Mouse (Mus musculus): ENCODE results near the gene Galnt17. TPM values are rescaled to one million over a fixed set of nuclear protein-coding genes. Genes with fewer than 3 reads are reported as not detected.

Gene Galnt17
- polyA plus RNA-seq, 1 experiment, result 0.73 TPM

DNA sequence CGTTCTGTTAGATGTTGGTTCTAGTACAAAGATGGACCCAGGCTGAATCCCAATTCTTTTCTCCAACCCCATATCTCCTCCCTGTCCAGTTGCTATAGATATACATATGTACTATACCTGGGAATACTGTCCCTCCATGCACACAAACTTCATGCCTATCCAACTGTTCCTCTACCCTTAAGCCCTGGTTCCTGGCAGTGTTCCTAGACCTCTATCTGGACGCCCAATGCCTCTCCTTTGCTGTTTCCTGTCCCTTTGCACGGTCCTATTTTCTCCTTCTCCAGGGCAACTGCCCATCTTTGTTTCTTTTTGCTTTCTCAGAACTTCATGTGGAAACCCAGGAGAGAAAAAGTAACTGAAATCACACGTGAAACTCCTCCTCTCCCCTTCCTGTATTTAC is 188.4 kb downstream of the Galnt17 start:
- TF ChIP-seq CTCF (IDR thresholded peaks at IDR 0.05; ENCODE audit: low read depth, low read length) (no peak), EP300 (IDR thresholded peaks at IDR 0.05; ENCODE audit: insufficient read depth, low read depth, low read length) (no peak), POLR2A (IDR thresholded peaks at IDR 0.05; ENCODE audit: insufficient read depth, low read length) (no peak)
- Histone ChIP-seq H3K27me3 (ENCODE audit: control insufficient read depth, insufficient read depth, low read length, poor library complexity, severe bottlenecking) (no peaks in the 10 kb centered on the region), H3K4me1 (ENCODE audit: control insufficient read depth, insufficient read depth, low read length) (no peaks in the 10 kb centered on the region), H3K9me3 (replicated peaks; ENCODE audit: control insufficient read depth, insufficient read depth, low read length, poor library complexity, severe bottlenecking) (no peaks in the 10 kb centered on the region), H3K36me3 (ENCODE audit: control insufficient read depth, insufficient read depth, low read length, poor library complexity, severe bottlenecking) (no peaks in the 10 kb centered on the region), H3K4me3 (ENCODE audit: low read depth, low read length) (no peak overlapping the region), H3K9ac (ENCODE audit: low read depth, poor library complexity, severe bottlenecking) (no peak overlapping the region), H3K27ac (ENCODE audit: insufficient read depth, low read length) (no peak overlapping the region)

DNA sequence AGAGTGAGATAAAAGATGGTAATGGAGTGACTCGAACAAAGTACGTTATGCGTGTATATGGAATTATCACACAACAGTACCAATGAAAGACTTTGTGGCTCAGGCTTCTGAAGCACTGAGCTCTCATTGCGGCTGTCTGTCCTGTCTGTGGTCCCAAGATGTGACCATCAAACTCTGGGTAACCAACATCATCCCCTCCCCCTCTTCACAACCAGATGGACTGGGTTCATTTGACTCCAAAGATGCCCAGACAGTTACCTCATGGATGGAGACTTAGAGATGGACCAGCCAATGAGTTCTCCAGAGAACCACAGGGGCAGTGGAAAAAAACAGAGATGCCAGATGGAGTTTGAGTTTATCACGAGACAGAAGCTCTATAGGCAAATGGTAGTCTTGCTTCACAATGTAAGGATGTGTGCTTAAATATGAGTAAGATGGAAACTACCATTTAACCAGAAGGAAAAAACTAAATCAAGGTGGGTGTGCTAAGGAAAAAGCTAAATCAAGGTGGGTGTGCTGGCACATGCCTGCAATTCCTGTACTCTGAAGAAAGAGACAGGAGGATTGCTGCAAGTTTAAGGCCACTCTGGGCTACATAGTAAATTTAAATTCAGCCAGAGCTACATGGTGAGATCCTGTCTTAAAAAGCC is 190.8 kb downstream of the Galnt17 start:
- Histone ChIP-seq H3K36me3 (ENCODE audit: control insufficient read depth, insufficient read depth, low read length, poor library complexity, severe bottlenecking) (no peaks in the 10 kb centered on the region), H3K27me3 (ENCODE audit: control insufficient read depth, insufficient read depth, low read length, poor library complexity, severe bottlenecking) (no peaks in the 10 kb centered on the region), H3K4me1 (ENCODE audit: control insufficient read depth, insufficient read depth, low read length) (no peaks in the 10 kb centered on the region), H3K4me3 (ENCODE audit: low read depth, low read length) (no peak overlapping the region), H3K27ac (ENCODE audit: insufficient read depth, low read length) (no peak overlapping the region), H3K9ac (ENCODE audit: low read depth, poor library complexity, severe bottlenecking) (no peak overlapping the region), H3K9me3 (replicated peaks; ENCODE audit: control insufficient read depth, insufficient read depth, low read length, poor library complexity, severe bottlenecking) (no peaks in the 10 kb centered on the region)
- TF ChIP-seq EP300 (IDR thresholded peaks at IDR 0.05; ENCODE audit: insufficient read depth, low read depth, low read length) (no peak), POLR2A (IDR thresholded peaks at IDR 0.05; ENCODE audit: insufficient read depth, low read length) (no peak), CTCF (IDR thresholded peaks at IDR 0.05; ENCODE audit: low read depth, low read length) (no peak)

GRCm38 (mm10) chr5:131113850-131114470 is 194.3 kb downstream of the Galnt17 start:
- no peaks in the 10 kb centered on the region for H3K27me3 ChIP-seq (ENCODE audit: control insufficient read depth, insufficient read depth, low read length, poor library complexity, severe bottlenecking)
- no peak overlapping the region for H3K9ac ChIP-seq (ENCODE audit: low read depth, poor library complexity, severe bottlenecking)
- no peaks in the 10 kb centered on the region for H3K36me3 ChIP-seq (ENCODE audit: control insufficient read depth, insufficient read depth, low read length, poor library complexity, severe bottlenecking)
- H3K4me1 ChIP-seq (ENCODE audit: control insufficient read depth, insufficient read depth, low read length), result no peaks in the 10 kb centered on the region
- no peak overlapping the region for H3K4me3 ChIP-seq (ENCODE audit: low read depth, low read length)
- TF ChIP-seq CTCF (IDR thresholded peaks at IDR 0.05; ENCODE audit: low read depth, low read length), result no peak
- no peak overlapping the region for H3K27ac ChIP-seq (ENCODE audit: insufficient read depth, low read length)
- H3K9me3 ChIP-seq (replicated peaks; ENCODE audit: control insufficient read depth, insufficient read depth, low read length, poor library complexity, severe bottlenecking), result no peaks in the 10 kb centered on the region; the same call in 1 of the 2 replicates

DNA sequence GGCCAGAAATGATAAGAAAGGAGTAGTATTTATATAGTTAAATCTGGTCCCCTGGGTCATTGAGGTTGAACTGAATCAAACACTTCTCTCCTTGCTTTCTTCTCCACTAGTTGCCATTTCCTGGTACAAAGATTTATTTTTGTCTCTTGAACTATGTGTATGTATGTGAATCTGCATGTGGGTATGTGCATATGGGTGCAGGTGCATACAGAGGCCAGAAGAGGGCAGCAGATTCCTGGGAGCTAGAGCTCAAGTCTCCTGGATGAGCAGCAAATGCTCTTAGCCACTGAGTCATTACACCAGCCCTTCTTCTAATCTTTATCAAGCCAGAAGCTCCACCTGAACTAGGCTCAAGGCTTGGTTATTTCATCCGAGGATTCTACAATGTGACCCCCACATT is 201.1 kb downstream of the Galnt17 start:
- Histone ChIP-seq H3K9me3 (replicated peaks; ENCODE audit: control insufficient read depth, insufficient read depth, low read length, poor library complexity, severe bottlenecking) (no peaks in the 10 kb centered on the region; the same call in none of the 2 replicates), H3K9ac (ENCODE audit: low read depth, poor library complexity, severe bottlenecking) (no peak overlapping the region), H3K27ac (ENCODE audit: insufficient read depth, low read length) (no peak overlapping the region), H3K36me3 (ENCODE audit: control insufficient read depth, insufficient read depth, low read length, poor library complexity, severe bottlenecking) (no peaks in the 10 kb centered on the region), H3K4me1 (ENCODE audit: control insufficient read depth, insufficient read depth, low read length) (no peaks in the 10 kb centered on the region), H3K27me3 (ENCODE audit: control insufficient read depth, insufficient read depth, low read length, poor library complexity, severe bottlenecking) (no peaks in the 10 kb centered on the region), H3K4me3 (ENCODE audit: low read depth, low read length) (no peak overlapping the region)
- TF ChIP-seq CTCF (IDR thresholded peaks at IDR 0.05; ENCODE audit: low read depth, low read length) (peak; percentile 20), EP300 (IDR thresholded peaks at IDR 0.05; ENCODE audit: insufficient read depth, low read depth, low read length) (no peak)

DNA sequence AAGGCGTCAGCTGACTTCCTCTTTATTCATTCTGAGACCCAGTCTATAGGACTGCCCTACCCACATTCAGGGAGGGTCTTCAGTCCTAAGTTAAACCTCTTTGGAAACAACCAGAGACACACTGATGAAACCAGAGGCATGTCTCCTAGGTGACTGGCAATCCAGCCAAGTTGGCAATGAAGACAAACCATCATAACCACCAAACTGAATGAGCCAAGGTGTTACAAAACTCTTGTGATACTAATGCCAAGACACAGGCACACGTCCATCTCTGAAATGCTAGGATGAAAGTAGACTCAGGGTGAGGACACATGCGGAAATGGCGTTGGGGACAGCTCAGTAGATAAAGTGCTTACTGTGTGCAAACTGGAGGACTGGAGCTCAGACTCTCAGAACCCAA is 211.5 kb downstream of the Galnt17 start:
- H3K27ac ChIP-seq (ENCODE audit: insufficient read depth, low read length), result no peak overlapping the region
- H3K4me3 ChIP-seq (ENCODE audit: low read depth, low read length), result no peak overlapping the region
- peaks cover 4% of the 10 kb centered on the region for H3K4me1 ChIP-seq (ENCODE audit: control insufficient read depth, insufficient read depth, low read length)
- H3K9ac ChIP-seq (ENCODE audit: low read depth, poor library complexity, severe bottlenecking), result no peak overlapping the region
- peaks cover 9% of the 10 kb centered on the region for H3K9me3 ChIP-seq (replicated peaks; ENCODE audit: control insufficient read depth, insufficient read depth, low read length, poor library complexity, severe bottlenecking)
- H3K27me3 ChIP-seq (ENCODE audit: control insufficient read depth, insufficient read depth, low read length, poor library complexity, severe bottlenecking), result no peaks in the 10 kb centered on the region
- no peaks in the 10 kb centered on the region for H3K36me3 ChIP-seq (ENCODE audit: control insufficient read depth, insufficient read depth, low read length, poor library complexity, severe bottlenecking)
- no peak for TF ChIP-seq EP300 (IDR thresholded peaks at IDR 0.05; ENCODE audit: insufficient read depth, low read depth, low read length)
- TF ChIP-seq POLR2A (IDR thresholded peaks at IDR 0.05; ENCODE audit: insufficient read depth, low read length), result no peak
- TF ChIP-seq CTCF (IDR thresholded peaks at IDR 0.05; ENCODE audit: low read depth, low read length), result no peak

- peak overlapping the region; percentile 79 for H3K27ac ChIP-seq (ENCODE audit: insufficient read depth, low read length)
- no peak overlapping the region for H3K9ac ChIP-seq (ENCODE audit: low read depth, poor library complexity, severe bottlenecking)
- H3K4me1 ChIP-seq (ENCODE audit: control insufficient read depth, insufficient read depth, low read length), result peaks cover 4% of the 10 kb centered on the region
- H3K4me3 ChIP-seq (ENCODE audit: low read depth, low read length), result no peak overlapping the region
- no peaks in the 10 kb centered on the region for H3K27me3 ChIP-seq (ENCODE audit: control insufficient read depth, insufficient read depth, low read length, poor library complexity, severe bottlenecking)
- no peak for TF ChIP-seq EP300 (IDR thresholded peaks at IDR 0.05; ENCODE audit: insufficient read depth, low read depth, low read length)
- no peak for TF ChIP-seq CTCF (IDR thresholded peaks at IDR 0.05; ENCODE audit: low read depth, low read length)
- H3K9me3 ChIP-seq (replicated peaks; ENCODE audit: control insufficient read depth, insufficient read depth, low read length, poor library complexity, severe bottlenecking), result peaks cover 9% of the 10 kb centered on the region
- H3K36me3 ChIP-seq (ENCODE audit: control insufficient read depth, insufficient read depth, low read length, poor library complexity, severe bottlenecking), result no peaks in the 10 kb centered on the region
Measured at GRCm38 (mm10) chr5:131095635-131096034, 212.7 kb downstream of the Galnt17 start.
